Mouse (Mus musculus) lung, adult 2 months (tissue): ENCODE measurements around the gene Dhx8.

Experiments
- CTCF ChIP-seq: fragments of 200-500 bp; IDR thresholded peaks from 2 replicates; pipeline ENCODE4 v1.5.1; 2011; ENCODE audit warnings: mild to moderate bottlenecking, low read length, control low read depth; ENCODE audit not compliant: insufficient read depth
- POLR2A ChIP-seq: fragments of 200-500 bp; IDR thresholded peaks from 2 replicates; pipeline ENCODE4 v1.6.1; 2011; ENCODE audit warnings: low read depth, mild to moderate bottlenecking, control low read depth, low read length, borderline replicate concordance; ENCODE audit errors: extremely low read depth

GRCm38 (mm10) chr11:101785143-101785851 is 52.6 kb downstream of the Dhx8 start, which contains the start of gene Etv4:
- TF ChIP-seq CTCF (no peak), POLR2A (no peak)
